Mouse (Mus musculus): Measurements from ENCODE around the gene Arhgef11. TPM values are rescaled to one million over a fixed set of nuclear protein-coding genes. Genes with fewer than 3 reads are reported as not detected.
A peak's percentile ranks its signal among the peaks of the same experiment; 100 is the strongest.

Arhgef11 gene
- polyA plus RNA-seq, 1 experiment from 2014 or later = 17.0 TPM

DNA sequence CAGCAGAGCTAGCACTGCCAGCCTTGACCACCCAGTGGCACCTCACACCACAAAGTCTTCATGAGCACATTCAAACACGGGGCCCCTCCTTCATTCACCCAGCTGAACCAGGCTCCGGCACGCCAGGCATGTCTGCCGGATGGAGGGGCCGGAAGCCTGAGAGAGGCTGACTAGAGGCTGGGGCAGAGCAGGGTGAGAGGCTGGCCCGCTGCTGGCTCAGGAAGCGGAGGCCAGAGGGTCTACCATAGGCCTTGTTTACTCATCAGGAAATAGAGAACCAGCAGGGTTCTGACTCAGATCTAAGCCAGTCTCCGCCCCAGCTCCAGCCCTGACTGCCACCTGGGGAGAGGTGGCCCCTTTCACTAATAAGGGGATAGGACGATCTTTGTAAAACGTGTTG lies 147.7 kb downstream of the Arhgef11 start:
- Histone ChIP-seq H3K9me3 (no peaks in the 10 kb centered on the region), H3K9ac (no peak overlapping the region), H3K27me3 (0 out of 2 replicates have a peak, but pooled peaks cover 4% of the 10 kb centered on the region), H3K4me1 (peaks cover 72% of the 10 kb centered on the region), H3K36me3 (no peaks in the 10 kb centered on the region), H3K27ac (peak overlapping the region; percentile 90), H3K4me3 (0 out of 2 replicates have a peak overlapping the region, but pooled peaks have one; percentile 4), H3K4me2 (peak overlapping the region; percentile 37)
- ATAC-seq (ENCODE audit: insufficient number of reproducible peaks, low FRiP score, low TSS enrichment, low read depth) = no peak
- 19% methylated on average over 10 of the region's 10 CpGs for WGBS

DNA sequence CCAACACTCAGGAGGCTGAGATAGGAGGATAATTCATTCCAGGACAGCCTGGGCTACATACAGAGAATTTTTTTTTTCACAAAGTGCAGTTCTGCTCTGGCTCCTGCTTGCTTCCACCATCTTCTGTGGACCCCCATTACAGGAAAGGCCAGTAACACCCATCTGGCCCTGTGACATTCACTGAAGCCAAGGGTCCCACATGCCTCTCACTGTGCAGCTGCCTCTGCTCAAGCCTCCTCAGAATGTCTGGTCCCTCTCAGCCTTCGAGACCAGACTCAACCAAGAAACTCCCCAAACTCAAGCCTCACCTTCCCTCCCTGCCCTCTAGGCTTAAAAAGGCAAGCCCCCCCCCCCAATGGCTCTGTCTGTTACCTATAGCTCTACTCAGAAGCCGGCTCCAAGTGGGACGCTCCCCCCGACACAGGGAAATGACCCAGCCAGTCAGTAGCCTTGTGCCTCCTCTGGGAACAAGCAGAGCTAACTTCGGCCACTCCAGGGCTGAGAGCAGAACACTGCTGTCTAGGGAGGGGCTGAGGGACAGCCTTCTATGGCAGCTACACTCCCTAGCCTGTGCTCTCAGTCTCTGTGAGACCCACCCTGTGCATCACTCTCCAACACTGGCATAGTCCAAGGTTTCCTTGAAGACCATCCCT lies 148.4 kb downstream of the Arhgef11 start:
- no peak for ATAC-seq (ENCODE audit: insufficient number of reproducible peaks, low FRiP score, low TSS enrichment, low read depth)
- 82% methylated on average over 5 of the region's 5 CpGs for WGBS
- Histone ChIP-seq H3K9me3 (no peaks in the 10 kb centered on the region), H3K4me3 (no peak overlapping the region), H3K27me3 (0 out of 2 replicates have a peak, but pooled peaks cover 4% of the 10 kb centered on the region), H3K9ac (no peak overlapping the region), H3K4me1 (peaks cover 72% of the 10 kb centered on the region), H3K36me3 (no peaks in the 10 kb centered on the region), H3K27ac (peak overlapping the region; percentile 90), H3K4me2 (no peak overlapping the region)

DNA sequence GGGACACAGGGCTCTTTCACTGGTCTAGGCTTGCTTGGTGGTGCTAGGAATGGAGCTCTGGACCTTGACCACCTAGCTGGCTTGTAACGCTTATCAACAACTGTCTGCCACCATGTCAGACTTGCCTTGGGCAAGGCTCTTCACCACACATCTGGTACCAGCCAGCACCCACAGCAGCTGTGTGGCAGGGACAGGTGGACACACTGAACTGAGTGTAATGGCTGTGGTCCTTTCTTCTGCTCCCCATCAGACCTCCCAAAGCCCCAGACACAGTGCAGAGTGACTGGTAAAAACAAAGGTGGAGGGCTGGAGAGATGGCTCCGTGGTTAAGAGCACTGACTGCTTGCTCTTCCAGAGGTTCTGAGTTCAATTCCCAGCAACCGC lies 148.9 kb downstream of the Arhgef11 start:
- ATAC-seq (ENCODE audit: insufficient number of reproducible peaks, low FRiP score, low TSS enrichment, low read depth) = no peak
- Histone ChIP-seq H3K9ac (no peak overlapping the region), H3K4me2 (no peak overlapping the region), H3K27ac (peak overlapping the region; percentile 90; the same call in 1 of the 2 replicates), H3K4me1 (peaks cover 70% of the 10 kb centered on the region), H3K27me3 (0 out of 2 replicates have a peak, but pooled peaks cover 4% of the 10 kb centered on the region), H3K36me3 (no peaks in the 10 kb centered on the region), H3K4me3 (no peak overlapping the region), H3K9me3 (no peaks in the 10 kb centered on the region)
- 80% methylated on average over 3 of the region's 3 CpGs for WGBS

DNA sequence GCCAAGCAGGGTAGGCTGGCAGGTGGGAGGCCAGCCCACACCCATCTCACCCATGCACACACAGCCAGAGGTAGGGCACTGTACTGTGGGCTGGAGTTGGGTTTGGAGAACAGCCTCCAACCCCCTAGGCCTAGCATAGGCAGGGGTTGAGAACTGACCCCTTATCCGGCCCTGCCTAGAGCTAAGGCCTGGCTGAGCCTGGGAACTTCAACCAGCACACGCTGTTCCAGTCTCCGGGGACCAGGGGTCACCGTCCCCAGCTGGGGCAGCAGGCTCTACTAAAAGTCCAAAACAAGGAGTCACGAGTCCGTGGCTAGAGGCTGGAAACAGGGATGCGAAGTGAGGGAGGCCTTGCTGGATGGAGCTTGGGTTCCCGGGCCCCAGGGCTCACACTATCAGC lies 150.4 kb downstream of the Arhgef11 start:
- Histone ChIP-seq H3K27ac (peak overlapping the region; percentile 68), H3K4me3 (peak overlapping the region; percentile 56), H3K9me3 (no peaks in the 10 kb centered on the region), H3K4me2 (peak overlapping the region; percentile 71), H3K4me1 (peaks cover 55% of the 10 kb centered on the region), H3K36me3 (no peaks in the 10 kb centered on the region), H3K27me3 (peaks cover 8% of the 10 kb centered on the region; the same call in 1 of the 2 replicates), H3K9ac (peak overlapping the region; percentile 40; the same call in 1 of the 2 replicates)
- no peak for ATAC-seq (ENCODE audit: insufficient number of reproducible peaks, low FRiP score, low TSS enrichment, low read depth)
- 65% methylated on average over 8 of the region's 8 CpGs for whole genome bisulfite sequencing

DNA sequence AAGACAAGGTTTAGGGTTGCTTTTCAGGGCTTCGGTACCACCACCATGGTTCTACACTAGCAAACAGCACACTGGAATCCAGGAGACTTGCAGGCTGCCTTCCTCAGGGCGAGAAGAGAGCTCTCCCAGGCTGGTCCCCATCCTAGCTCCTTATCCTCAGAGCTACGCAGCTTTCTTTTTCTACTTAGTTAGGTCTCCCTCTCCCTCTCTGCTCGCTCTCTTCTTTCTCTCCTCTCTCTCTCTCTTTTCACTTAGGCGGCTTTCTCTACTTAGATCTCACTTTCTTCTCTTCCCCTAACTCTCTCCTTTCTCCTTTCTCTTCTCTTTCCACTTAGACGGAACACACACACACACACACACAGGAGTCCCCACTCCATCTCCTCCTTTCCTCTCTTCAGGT lies 151.1 kb downstream of the Arhgef11 start:
- ATAC-seq (ENCODE audit: insufficient number of reproducible peaks, low FRiP score, low TSS enrichment, low read depth) = no peak
- Histone ChIP-seq H3K9me3 (no peaks in the 10 kb centered on the region), H3K4me3 (peak overlapping the region; percentile 56), H3K4me1 (peaks cover 49% of the 10 kb centered on the region), H3K4me2 (peak overlapping the region; percentile 71), H3K27ac (peak overlapping the region; percentile 68), H3K36me3 (no peaks in the 10 kb centered on the region), H3K9ac (peak overlapping the region; percentile 40), H3K27me3 (peaks cover 8% of the 10 kb centered on the region; the same call in 1 of the 2 replicates)
- 41% methylated on average over 6 of the region's 6 CpGs for WGBS

DNA sequence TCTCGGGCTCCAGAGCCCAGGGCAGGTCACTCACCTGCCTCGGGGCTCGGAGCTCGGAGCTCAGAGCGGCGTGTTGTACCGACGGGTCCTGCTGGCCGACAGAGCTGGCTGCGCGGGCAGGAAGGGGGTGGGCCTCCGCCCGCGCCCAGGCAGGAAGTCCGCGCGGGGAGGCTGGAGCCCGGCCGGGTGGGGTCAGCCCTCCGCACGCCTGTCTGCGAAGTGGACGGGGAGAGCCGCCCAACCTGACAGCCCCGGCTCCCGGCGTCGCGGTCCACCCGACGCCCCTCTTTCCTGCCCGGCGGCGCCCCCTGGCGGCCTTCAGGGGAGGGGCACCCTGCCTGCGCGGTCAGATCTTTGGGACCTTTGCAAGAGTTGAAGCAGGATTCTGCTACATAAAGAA lies 151.5 kb downstream of the Arhgef11 start:
- peak overlapping the region; percentile 40 for H3K9ac ChIP-seq
- H3K9me3 ChIP-seq = no peaks in the 10 kb centered on the region
- peak overlapping the region; percentile 71 for H3K4me2 ChIP-seq
- H3K36me3 ChIP-seq = no peaks in the 10 kb centered on the region
- peak overlapping the region; percentile 68 for H3K27ac ChIP-seq
- peaks cover 45% of the 10 kb centered on the region for H3K4me1 ChIP-seq
- ATAC-seq (ENCODE audit: insufficient number of reproducible peaks, low FRiP score, low TSS enrichment, low read depth) = peak; percentile 74
- WGBS = under 1% methylated on average over 37 of the region's 37 CpGs
- peak overlapping the region; percentile 56 for H3K4me3 ChIP-seq
- H3K27me3 ChIP-seq = peaks cover 8% of the 10 kb centered on the region; the same call in 1 of the 2 replicates

DNA sequence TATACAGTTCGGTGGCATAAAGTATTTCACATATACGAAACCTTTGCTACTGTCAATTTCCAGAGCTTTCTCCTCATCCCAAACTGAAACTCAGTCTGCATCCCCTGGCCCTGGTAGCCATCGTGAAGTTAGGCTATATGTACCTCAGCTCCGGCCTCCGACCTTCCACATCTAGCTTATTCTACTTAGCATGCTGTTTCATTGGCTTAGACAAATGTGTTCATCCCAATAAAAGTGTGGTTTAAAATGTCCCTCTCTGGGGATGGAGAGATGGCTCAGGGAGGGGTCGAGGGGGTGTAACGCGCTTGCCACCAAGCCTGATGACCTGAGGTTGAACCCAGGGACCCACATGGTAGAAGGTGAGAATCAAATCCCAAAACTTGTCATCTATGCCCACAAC lies 152.1 kb downstream of the Arhgef11 start:
- H3K9ac ChIP-seq = no peak overlapping the region
- H3K4me2 ChIP-seq = no peak overlapping the region
- H3K4me1 ChIP-seq = peaks cover 39% of the 10 kb centered on the region
- H3K9me3 ChIP-seq = no peaks in the 10 kb centered on the region
- no peak overlapping the region for H3K27ac ChIP-seq
- no peaks in the 10 kb centered on the region for H3K36me3 ChIP-seq
- no peak overlapping the region for H3K4me3 ChIP-seq
- peaks cover 8% of the 10 kb centered on the region; the same call in 1 of the 2 replicates for H3K27me3 ChIP-seq
- 74% methylated on average over 8 of the region's 8 CpGs for WGBS
- ATAC-seq (ENCODE audit: insufficient number of reproducible peaks, low FRiP score, low TSS enrichment, low read depth) = no peak

DNA sequence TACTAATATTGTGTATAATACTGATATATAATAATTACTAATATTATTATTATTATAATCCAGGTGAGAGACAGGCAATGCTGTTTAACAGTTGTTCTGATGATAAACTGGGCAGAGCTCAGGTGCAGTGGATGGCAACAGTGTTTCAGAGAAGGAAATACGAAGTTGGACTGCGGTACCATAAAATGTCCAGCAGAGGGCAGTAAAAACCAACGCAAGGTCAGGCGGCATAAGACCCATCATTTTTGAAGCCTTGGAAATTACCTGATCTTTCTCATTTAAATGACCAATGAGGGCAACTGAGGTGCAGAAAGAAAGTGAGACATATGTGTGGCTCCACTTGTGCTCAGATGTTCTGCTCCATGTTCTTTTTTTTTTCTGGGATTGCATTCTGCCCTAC lies 152.9 kb downstream of the Arhgef11 start:
- Histone ChIP-seq H3K36me3 (no peaks in the 10 kb centered on the region), H3K27me3 (peaks cover 8% of the 10 kb centered on the region; the same call in 1 of the 2 replicates), H3K4me3 (no peak overlapping the region), H3K9ac (no peak overlapping the region), H3K9me3 (no peaks in the 10 kb centered on the region), H3K27ac (no peak overlapping the region), H3K4me1 (peaks cover 31% of the 10 kb centered on the region), H3K4me2 (no peak overlapping the region)
- under 1% methylated on average over 4 of the region's 4 CpGs for WGBS
- no peak for ATAC-seq (ENCODE audit: insufficient number of reproducible peaks, low FRiP score, low TSS enrichment, low read depth)

DNA sequence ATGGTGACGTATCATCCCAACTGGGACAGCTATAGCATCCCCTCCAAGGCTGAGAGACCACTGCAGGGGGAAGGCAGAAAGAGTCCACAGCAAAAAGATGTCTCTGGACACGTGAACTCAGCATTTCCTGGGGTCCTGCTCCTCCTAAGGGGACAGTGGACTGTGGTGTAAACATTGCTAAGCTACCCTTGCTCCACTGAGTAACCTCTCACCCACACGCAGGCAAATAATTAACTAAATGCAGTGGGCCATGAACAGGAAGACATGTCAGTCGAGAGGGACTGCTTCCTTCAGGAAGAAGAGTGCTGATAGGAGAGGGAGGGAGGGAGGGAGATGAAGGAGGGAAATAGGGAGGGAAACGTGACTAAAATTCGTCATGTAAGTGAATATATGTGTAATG lies 153.7 kb downstream of the Arhgef11 start:
- H3K36me3 ChIP-seq = no peaks in the 10 kb centered on the region
- WGBS = 54% methylated on average over 6 of the region's 6 CpGs
- no peak overlapping the region for H3K9ac ChIP-seq
- H3K4me2 ChIP-seq = no peak overlapping the region
- H3K27me3 ChIP-seq = peaks cover 8% of the 10 kb centered on the region; the same call in 1 of the 2 replicates
- no peak overlapping the region for H3K27ac ChIP-seq
- no peaks in the 10 kb centered on the region for H3K9me3 ChIP-seq
- peaks cover 23% of the 10 kb centered on the region for H3K4me1 ChIP-seq
- ATAC-seq (ENCODE audit: insufficient number of reproducible peaks, low FRiP score, low TSS enrichment, low read depth) = no peak
- H3K4me3 ChIP-seq = no peak overlapping the region

DNA sequence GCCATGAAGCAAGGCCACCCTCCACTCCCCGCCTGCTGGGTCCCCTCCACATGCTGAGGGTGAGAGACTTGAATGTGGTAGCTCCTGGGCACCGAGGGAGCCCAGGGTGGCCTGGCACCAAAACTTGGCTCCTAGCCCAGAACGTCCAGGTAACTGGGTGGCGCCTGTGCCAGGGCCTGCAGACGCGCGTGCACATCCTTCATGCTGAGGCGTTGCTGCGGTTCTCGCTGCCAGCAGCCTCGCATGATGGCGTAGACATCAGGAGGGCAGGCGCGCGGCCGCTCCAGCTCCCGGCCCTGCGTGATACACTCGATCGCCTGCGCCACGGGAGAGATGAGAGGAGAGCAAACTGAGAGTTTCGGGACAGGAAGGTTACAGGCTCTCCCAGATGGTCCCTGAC lies 160.9 kb downstream of the Arhgef11 start:
- Histone ChIP-seq H3K4me2 (0 out of 2 replicates have a peak overlapping the region, but pooled peaks have one; percentile 1), H3K4me1 (peaks cover 9% of the 10 kb centered on the region; the same call in 1 of the 2 replicates), H3K27me3 (peaks cover 43% of the 10 kb centered on the region), H3K36me3 (no peaks in the 10 kb centered on the region), H3K9ac (no peak overlapping the region), H3K27ac (no peak overlapping the region), H3K9me3 (no peaks in the 10 kb centered on the region), H3K4me3 (no peak overlapping the region)
- ATAC-seq (ENCODE audit: insufficient number of reproducible peaks, low FRiP score, low TSS enrichment, low read depth) = no peak
- 56% methylated on average over 23 of the region's 23 CpGs for WGBS

DNA sequence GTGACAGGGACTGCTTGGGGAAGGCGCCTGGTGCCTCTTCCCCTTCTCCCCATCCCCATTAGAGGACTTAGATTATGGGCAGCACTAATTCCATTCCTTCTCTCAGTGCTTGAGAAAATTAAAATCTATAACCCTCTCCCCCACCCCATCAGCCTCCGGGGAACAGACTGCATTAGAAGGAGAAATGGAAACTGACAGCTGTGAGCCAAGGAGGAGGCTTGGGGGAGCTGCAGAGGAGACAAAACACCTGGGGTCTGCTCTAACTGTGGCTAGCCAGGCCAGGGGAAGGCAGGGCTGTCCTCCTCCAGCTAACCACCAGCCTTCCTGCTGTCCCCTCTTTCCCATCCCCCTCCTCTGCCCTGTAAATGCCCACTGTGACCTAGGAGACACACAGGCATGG lies 161.7 kb downstream of the Arhgef11 start:
- Histone ChIP-seq H3K36me3 (no peaks in the 10 kb centered on the region), H3K27me3 (peaks cover 43% of the 10 kb centered on the region), H3K9me3 (no peaks in the 10 kb centered on the region), H3K4me2 (no peak overlapping the region), H3K4me3 (no peak overlapping the region), H3K27ac (no peak overlapping the region), H3K4me1 (peaks cover 9% of the 10 kb centered on the region; the same call in 1 of the 2 replicates), H3K9ac (no peak overlapping the region)
- WGBS = 48% methylated on average over 2 of the region's 2 CpGs
- ATAC-seq (ENCODE audit: insufficient number of reproducible peaks, low FRiP score, low TSS enrichment, low read depth) = no peak

DNA sequence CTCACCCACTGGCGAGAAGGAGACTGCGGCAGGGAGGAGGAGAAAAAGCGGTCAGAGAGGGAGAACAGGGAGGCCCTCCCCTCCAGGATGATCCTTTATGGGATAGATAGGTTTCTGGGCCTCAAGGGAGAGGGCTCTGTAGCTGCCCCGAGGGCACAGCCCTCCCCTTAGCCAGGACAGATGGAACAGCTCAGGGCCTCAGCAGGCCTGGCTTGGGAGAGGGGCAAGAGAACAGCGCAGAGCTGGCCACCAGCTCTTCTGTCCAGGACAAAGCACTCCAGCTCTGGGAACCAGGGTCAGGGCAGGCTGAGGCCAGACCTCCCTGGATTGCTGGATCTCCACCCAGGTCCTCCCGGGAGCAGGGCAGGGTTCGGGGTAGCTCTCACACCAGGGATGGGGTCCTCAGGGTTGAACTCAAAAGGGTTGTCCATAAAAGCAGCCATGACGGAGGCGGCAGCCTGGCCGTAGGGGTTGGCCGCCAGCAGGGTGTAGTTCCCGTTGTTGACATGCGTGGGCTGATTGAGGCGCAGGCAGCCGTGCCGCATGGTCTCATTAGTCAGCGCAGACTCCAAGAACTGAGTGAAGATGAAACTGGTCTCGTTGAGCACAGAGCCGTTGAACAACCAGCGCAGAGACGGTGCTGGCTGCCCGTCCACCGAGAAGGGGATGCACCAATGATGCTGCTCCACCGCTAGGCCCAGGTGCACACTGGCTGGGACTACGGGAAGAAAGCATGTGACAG lies 166.1 kb downstream of the Arhgef11 start:
- WGBS = 83% methylated on average over 25 of the region's 25 CpGs
- H3K9me3 ChIP-seq = no peaks in the 10 kb centered on the region
- no peaks in the 10 kb centered on the region for H3K36me3 ChIP-seq
- peaks cover 13% of the 10 kb centered on the region for H3K4me1 ChIP-seq
- peaks cover 24% of the 10 kb centered on the region for H3K27me3 ChIP-seq
- no peak overlapping the region for H3K4me3 ChIP-seq
- no peak for ATAC-seq (ENCODE audit: insufficient number of reproducible peaks, low FRiP score, low TSS enrichment, low read depth)
- no peak overlapping the region for H3K4me2 ChIP-seq
- H3K9ac ChIP-seq = no peak overlapping the region
- H3K27ac ChIP-seq = no peak overlapping the region
